Mouse (Mus musculus) erythroblast, embryonic 14.5 days (primary cell): Measurements from ENCODE around the gene Cnot2.

Experiments
- GATA1 ChIP-seq: IDR thresholded peaks from 2 replicates; pipeline ENCODE4 v1.6.1; 2012; ENCODE audit warnings: low read length, inconsistent platforms, mixed read lengths
- TAL1 ChIP-seq: IDR thresholded peaks from 3 replicates; pipeline ENCODE4 v1.6.1; 2012; ENCODE audit warnings: low read length, inconsistent platforms, mixed read lengths

DNA sequence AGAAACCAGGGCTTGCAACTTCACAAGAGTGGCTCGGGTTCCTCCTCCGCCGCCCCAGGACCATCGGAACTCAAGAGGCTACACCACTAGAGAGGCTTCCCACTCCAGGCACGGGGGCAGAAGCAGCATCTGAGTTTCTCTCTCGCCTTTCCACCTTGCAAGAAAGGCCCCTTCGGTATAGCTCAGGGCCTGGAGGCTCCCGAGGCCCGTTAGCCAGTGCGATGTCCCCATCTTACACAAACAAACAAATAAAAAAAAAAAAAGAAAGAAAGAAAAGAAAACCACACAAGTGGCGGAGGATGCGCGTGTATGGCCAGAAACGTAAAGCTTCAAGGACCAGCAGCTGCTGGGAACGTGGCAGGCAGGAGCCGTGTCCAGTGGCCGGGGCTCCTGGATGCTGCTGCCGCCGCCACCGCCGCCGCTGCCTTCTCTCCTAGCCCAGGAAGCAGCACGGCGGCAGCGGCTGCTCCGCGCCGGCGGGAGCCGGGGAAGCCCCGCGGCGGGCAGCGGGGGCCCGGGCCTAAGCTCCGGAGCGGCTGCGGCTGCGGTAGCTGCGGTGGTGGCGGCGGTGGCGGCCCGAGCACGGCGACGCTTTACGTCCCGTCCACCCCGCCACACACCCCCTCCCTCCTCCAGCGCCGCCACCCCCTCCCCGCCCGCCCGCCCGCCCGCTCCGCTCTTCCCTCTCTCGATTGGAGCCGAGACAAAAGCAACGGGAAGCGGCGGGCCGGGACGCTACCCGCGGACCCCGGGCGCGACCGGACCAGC, 536 bp downstream of the Cnot2 start:
- TF ChIP-seq TAL1 = no peak
- no peak for TF ChIP-seq GATA1
